Mouse (Mus musculus) spleen, postnatal 14 days (tissue): ENCODE data around the gene Gria2.

Source experiments
- DNase-seq, 2 experiments: peaks; one replicate each; pipeline ENCODE4 v3.0.0; 2021 to 2022; ENCODE audit warnings: low spot score in 2 of 2

The Gria2 gene

GRCm38 (mm10) chr3:80802596-80803081, at the start of gene Gria2:
Gene Gria2 (minus strand): TSS chr3:80802835.
- peak; percentile 8 to 15 for DNase-seq

GRCm38 (mm10) chr3:80850947-80851346, 48.3 kb upstream of the Gria2 start:
- no peak for DNase-seq

GRCm38 (mm10) chr3:80845634-80846033, 43.0 kb upstream of the Gria2 start:
- no peak for DNase-seq

- DNase-seq = no peak
Observed at GRCm38 (mm10) chr3:80839845-80840244, 37.2 kb upstream of the Gria2 start.

- DNase-seq = no peak
Observed at GRCm38 (mm10) chr3:80837583-80837982, 34.9 kb upstream of the Gria2 start.

- DNase-seq = no peak
Observed at GRCm38 (mm10) chr3:80823975-80824374, 21.3 kb upstream of the Gria2 start.

- no peak for DNase-seq
Observed at GRCm38 (mm10) chr3:80818619-80819018, 16.0 kb upstream of the Gria2 start.

GRCm38 (mm10) chr3:80813734-80814133, 11.1 kb upstream of the Gria2 start:
- no peak for DNase-seq

- no peak for DNase-seq
Observed at GRCm38 (mm10) chr3:80812237-80812636, 9.6 kb upstream of the Gria2 start.

GRCm38 (mm10) chr3:80805327-80805726, 2.7 kb upstream of the Gria2 start:
- DNase-seq = no peak

- no peak for DNase-seq
Observed at GRCm38 (mm10) chr3:80803811-80804210, 1.2 kb upstream of the Gria2 start.

GRCm38 (mm10) chr3:80803211-80803610, 576 bp upstream of the Gria2 start:
- DNase-seq = no peak

GRCm38 (mm10) chr3:80801827-80802310, 766 bp downstream of the Gria2 start:
- DNase-seq = no peak

- no peak for DNase-seq
Observed at GRCm38 (mm10) chr3:80800995-80801826, 1.4 kb downstream of the Gria2 start.

- no peak for DNase-seq
Observed at GRCm38 (mm10) chr3:80800299-80800994, 2.2 kb downstream of the Gria2 start.

- DNase-seq = no peak
Observed at GRCm38 (mm10) chr3:80797935-80798334, 4.7 kb downstream of the Gria2 start.

- no peak for DNase-seq
Observed at GRCm38 (mm10) chr3:80796764-80797163, 5.9 kb downstream of the Gria2 start.

GRCm38 (mm10) chr3:80795284-80795683, 7.4 kb downstream of the Gria2 start:
- DNase-seq = no peak

GRCm38 (mm10) chr3:80787116-80787744, 15.4 kb downstream of the Gria2 start:
- DNase-seq = no peak

GRCm38 (mm10) chr3:80781144-80781530, 21.5 kb downstream of the Gria2 start:
- DNase-seq = no peak

- DNase-seq = no peak
Observed at GRCm38 (mm10) chr3:80780383-80781143, 22.1 kb downstream of the Gria2 start.

GRCm38 (mm10) chr3:80776628-80777027, 26.0 kb downstream of the Gria2 start:
- no peak for DNase-seq
